Mouse (Mus musculus) left cerebral cortex, adult 9 months (tissue): Measurements from ENCODE around the gene Ccna2.
"Not testable (repeated sequence)": the region's sequence is repeated elsewhere in the genome, so short reads cannot be mapped to it uniquely, and the experiment has no call there.

ENCODE experiments used
- DNase-seq, 2 experiments: peaks; one replicate each; pipeline ENCODE4 v3.0.0; 2022; ENCODE audit warnings: low spot score in 2 of 2

Ccna2 gene

GRCm38 (mm10) chr3:36571827-36572378, at the start of gene Ccna2:
TSS of gene Ccna2 (minus strand) at chr3:36572150.
- peak; percentile 93 to 98 for DNase-seq

GRCm38 (mm10) chr3:36618181-36618580, 46.2 kb upstream of the Ccna2 start:
- no peak for DNase-seq

- DNase-seq: peak in 1 of 2 experiments; percentile 5
These were observed 41.9 kb upstream of the Ccna2 start for GRCm38 (mm10) chr3:36613908-36614255.

- peak; percentile 90 to 94 for DNase-seq
These were observed 41.4 kb upstream of the Ccna2 start, which contains the start of gene Bbs7 for GRCm38 (mm10) chr3:36613202-36613907. TSS of gene Bbs7 (minus strand) at chr3:36613477.

- peak in 1 of 2 experiments; percentile 11 for DNase-seq
These were observed 40.7 kb upstream of the Ccna2 start for GRCm38 (mm10) chr3:36612687-36613086.

GRCm38 (mm10) chr3:36605894-36606783, 34.2 kb upstream of the Ccna2 start:
- DNase-seq: no peak

- not testable (repeated sequence) for DNase-seq
These were observed 27.8 kb upstream of the Ccna2 start for GRCm38 (mm10) chr3:36599773-36600172.

GRCm38 (mm10) chr3:36598811-36599210, 26.9 kb upstream of the Ccna2 start:
- no peak for DNase-seq

- no peak for DNase-seq
These were observed 556 bp downstream of the Ccna2 start for GRCm38 (mm10) chr3:36571361-36571826.

GRCm38 (mm10) chr3:36569836-36570235, 2.1 kb downstream of the Ccna2 start:
- DNase-seq: no peak

- no peak for DNase-seq
These were observed 8.3 kb downstream of the Ccna2 start for GRCm38 (mm10) chr3:36563666-36564065.

GRCm38 (mm10) chr3:36559606-36560005, 12.3 kb downstream of the Ccna2 start:
- no peak for DNase-seq

- no peak for DNase-seq
These were observed 14.3 kb downstream of the Ccna2 start for GRCm38 (mm10) chr3:36557601-36558000.

- DNase-seq: peak; percentile 80 to 96
These were observed 19.4 kb downstream of the Ccna2 start, which contains the start of gene Exosc9 for GRCm38 (mm10) chr3:36552406-36553047. TSS of gene Exosc9 (plus strand) at chr3:36552606.

GRCm38 (mm10) chr3:36551851-36552384, 20.0 kb downstream of the Ccna2 start:
- no peak for DNase-seq

- peak in 1 of 2 experiments; percentile 38 for DNase-seq
These were observed 20.6 kb downstream of the Ccna2 start for GRCm38 (mm10) chr3:36551343-36551742.

GRCm38 (mm10) chr3:36544961-36545360, 27.0 kb downstream of the Ccna2 start:
- DNase-seq: no peak

- no peak for DNase-seq
These were observed 30.6 kb downstream of the Ccna2 start for GRCm38 (mm10) chr3:36541399-36541798.

- peak in 1 of 2 experiments; percentile 53 for DNase-seq
These were observed 31.2 kb downstream of the Ccna2 start for GRCm38 (mm10) chr3:36540756-36541155.

GRCm38 (mm10) chr3:36537701-36538470, 34.1 kb downstream of the Ccna2 start:
- DNase-seq: peak in 1 of 2 experiments; percentile 53

GRCm38 (mm10) chr3:36536041-36536440, 35.9 kb downstream of the Ccna2 start:
- no peak for DNase-seq
